Mouse (Mus musculus): ENCODE results near the gene Smpx. TPM values are rescaled to one million over a fixed set of nuclear protein-coding genes. Genes with fewer than 3 reads are reported as not detected.

Gene Smpx
- 0.02 and 0.86 TPM in 2 replicates for polyA plus RNA-seq (2012; rRNA removed)

DNA sequence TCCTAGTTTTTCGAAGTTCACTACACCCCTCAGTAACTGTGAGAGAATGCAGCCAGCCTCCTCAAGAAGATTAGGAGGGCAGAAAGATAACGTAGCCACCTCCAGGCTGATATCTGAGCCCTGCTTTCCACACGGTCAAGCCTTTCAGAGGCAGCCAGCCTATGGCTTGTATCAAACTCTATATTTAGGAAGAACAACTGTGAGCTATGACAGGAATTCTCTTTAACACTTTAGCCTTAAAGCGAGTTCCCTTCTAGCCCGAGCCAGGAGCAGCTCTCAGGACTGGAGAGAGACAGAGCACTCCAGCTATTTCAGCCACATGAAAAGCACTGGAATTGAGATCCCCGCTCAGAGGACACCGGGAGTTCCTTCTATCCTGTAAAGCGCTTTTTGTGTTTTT, at the start of gene Smpx:
Smpx (plus strand) TSS at position 49 of the 400 bp plus-strand sequence.

Other genes with a start within 250 kb of the Smpx start
- 17.9 and 19.1 TPM in 2 replicates for gene Sms, start 206.6 kb upstream of the Smpx start, polyA plus RNA-seq (2012; rRNA removed)
- 0.48 and 1.1 TPM in 2 replicates for gene Yy2, start 129.9 kb upstream of the Smpx start, polyA plus RNA-seq (2012; rRNA removed)
- 5.7 and 7.7 TPM in 2 replicates for gene Mbtps2, start 100.2 kb upstream of the Smpx start, polyA plus RNA-seq (2012; rRNA removed)
- not detected in 2 replicates for gene Klhl34, start 119.5 kb downstream of the Smpx start, polyA plus RNA-seq (2012; rRNA removed)

Data from liver, embryonic 14 days (tissue).